Mouse (Mus musculus) splenic B cell, adult 2 months (primary cell): ENCODE data around the gene Tcte1.

Source experiments
- DNase-seq: peaks from one replicate; pipeline ENCODE4 v3.0.0-alpha.2; 2011; ENCODE audit warnings: low read depth, low spot score
- H3K27me3 ChIP-seq: 2 replicates; pipeline ENCODE4 v1.6.1; 2012; ENCODE audit warnings: mild to moderate bottlenecking, low read length, moderate library complexity, mixed read lengths; ENCODE audit not compliant: control insufficient read depth, poor library complexity, insufficient read depth, severe bottlenecking
- H3K36me3 ChIP-seq: 2 replicates; pipeline ENCODE4 v1.6.1; 2012; ENCODE audit warnings: mild to moderate bottlenecking, low read length, moderate library complexity, mixed read lengths; ENCODE audit not compliant: control insufficient read depth, poor library complexity, insufficient read depth, severe bottlenecking

Gene Tcte1

GRCm38 (mm10) chr17:45548541-45549512 lies 25.6 kb downstream of the Tcte1 start:
- H3K36me3 ChIP-seq = no peaks in the 10 kb centered on the region
- peaks cover 3% of the 10 kb centered on the region for H3K27me3 ChIP-seq
- DNase-seq = peak; percentile 41

GRCm38 (mm10) chr17:45549617-45550181 lies 26.5 kb downstream of the Tcte1 start, which contains the start of gene Tmem151b:
Gene Tmem151b (minus strand): TSS chr17:45549677.
- H3K27me3 ChIP-seq = peaks cover 3% of the 10 kb centered on the region
- DNase-seq = peak; percentile 35
- no peaks in the 10 kb centered on the region for H3K36me3 ChIP-seq

- Histone ChIP-seq H3K27me3 (peaks cover 3% of the 10 kb centered on the region), H3K36me3 (no peaks in the 10 kb centered on the region)
- peak; percentile 7 for DNase-seq
Observed at GRCm38 (mm10) chr17:45550253-45550652, 27.0 kb downstream of the Tcte1 start.

- H3K27me3 ChIP-seq = peaks cover 3% of the 10 kb centered on the region
- H3K36me3 ChIP-seq = no peaks in the 10 kb centered on the region
- peak; percentile 13 for DNase-seq
Observed at GRCm38 (mm10) chr17:45551249-45551796, 28.1 kb downstream of the Tcte1 start.

GRCm38 (mm10) chr17:45551816-45552451 lies 28.7 kb downstream of the Tcte1 start:
- Histone ChIP-seq H3K36me3 (no peaks in the 10 kb centered on the region), H3K27me3 (peaks cover 3% of the 10 kb centered on the region)
- peak; percentile 93 for DNase-seq

GRCm38 (mm10) chr17:45553065-45553464 lies 29.8 kb downstream of the Tcte1 start:
- H3K36me3 ChIP-seq = no peaks in the 10 kb centered on the region
- H3K27me3 ChIP-seq = peaks cover 2% of the 10 kb centered on the region
- no peak for DNase-seq

GRCm38 (mm10) chr17:45554420-45554819 lies 31.2 kb downstream of the Tcte1 start:
- H3K27me3 ChIP-seq = no peaks in the 10 kb centered on the region; the same call in 1 of the 2 replicates
- DNase-seq = peak; percentile 75

GRCm38 (mm10) chr17:45555452-45556106 lies 32.3 kb downstream of the Tcte1 start, which contains the start of gene Nfkbie:
Gene Nfkbie (plus strand): TSS chr17:45555703.
- DNase-seq = peak; percentile 98
- peaks cover 5% of the 10 kb centered on the region for H3K36me3 ChIP-seq

More at GRCm38 (mm10) chr17:45554420-45554819, 31.2 kb downstream of the Tcte1 start:
- H3K36me3 ChIP-seq = peaks cover 3% of the 10 kb centered on the region

GRCm38 (mm10) chr17:45556107-45556489 lies 32.9 kb downstream of the Tcte1 start:
- Histone ChIP-seq H3K36me3 (peaks cover 7% of the 10 kb centered on the region), H3K27me3 (no peaks in the 10 kb centered on the region)
- DNase-seq = no peak

More at GRCm38 (mm10) chr17:45555452-45556106, 32.3 kb downstream of the Tcte1 start, which contains the start of gene Nfkbie:
- no peaks in the 10 kb centered on the region for H3K27me3 ChIP-seq

GRCm38 (mm10) chr17:45556514-45557245 lies 33.4 kb downstream of the Tcte1 start:
- DNase-seq = peak; percentile 74
- no peaks in the 10 kb centered on the region for H3K27me3 ChIP-seq
- peaks cover 7% of the 10 kb centered on the region for H3K36me3 ChIP-seq

GRCm38 (mm10) chr17:45557246-45557824 lies 34.1 kb downstream of the Tcte1 start:
- H3K27me3 ChIP-seq = no peaks in the 10 kb centered on the region
- DNase-seq = peak; percentile 64
- H3K36me3 ChIP-seq = peaks cover 7% of the 10 kb centered on the region

GRCm38 (mm10) chr17:45557998-45558862 lies 35.0 kb downstream of the Tcte1 start:
- peak; percentile 73 for DNase-seq
- peaks cover 9% of the 10 kb centered on the region for H3K36me3 ChIP-seq
- H3K27me3 ChIP-seq = no peaks in the 10 kb centered on the region
